In the genomic region with DNA sequence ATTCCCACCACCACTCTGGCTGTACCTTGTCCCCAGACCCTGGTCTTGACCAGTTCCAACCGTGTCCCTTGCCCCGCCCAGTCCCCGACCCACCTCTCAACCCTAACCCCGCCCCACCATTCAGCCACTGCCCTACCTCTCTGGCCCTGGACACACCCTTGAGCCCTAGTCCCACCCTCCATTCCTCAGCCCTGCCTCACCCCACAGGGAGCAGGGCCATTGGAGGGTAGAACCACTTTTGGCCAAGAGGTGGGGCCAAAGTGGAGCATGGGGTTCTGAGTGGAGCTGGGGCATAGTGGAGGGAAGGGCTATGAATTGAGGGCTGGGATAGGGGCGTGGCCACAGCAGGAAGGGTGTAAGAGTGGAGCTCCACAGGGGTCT, we compare ENCODE assay signal across 8 mouse cellular contexts. TPM values are rescaled to one million over a fixed set of nuclear protein-coding genes. Genes with fewer than 3 reads are reported as not detected.
DNase-seq lines count a peak whose midpoint lies in the region; ATAC-seq and TF ChIP-seq lines count a peak whose summit lies in the region.

No protein-coding gene starts in this region.

- no peak overlapping the region for H3K9ac ChIP-seq in embryonic facial prominence, embryonic 11.5 days (replicated peaks; ENCODE audit: low read length)
- no peak overlapping the region for H3K9ac ChIP-seq in liver, embryonic 16.5 days (ENCODE audit: low read depth, low read length)
- H3K9ac ChIP-seq in heart, adult 2 months (ENCODE audit: low read depth, low read length), result no peak overlapping the region

- no peak for TF ChIP-seq CTCF in G1E (IDR thresholded peaks at IDR 0.05; ENCODE audit: low read depth, low read length)
- TF ChIP-seq CTCF in heart, adult 2 months (IDR thresholded peaks at IDR 0.05), result no peak

- peak; percentile 1 to 2 for DNase-seq in left cerebral cortex, adult 18-20 months (ENCODE audit: low spot score in 2 of 2)
- DNase-seq in left cerebral cortex, adult 11 months (ENCODE audit: low spot score), result no peak
- DNase-seq in G1E (ENCODE audit: low spot score), result peak; percentile 48
- no peak for DNase-seq in embryonic facial prominence, embryonic 11.5 days (ENCODE audit: low spot score)
- no peak for DNase-seq in MN1 (ENCODE audit: low spot score)
- no peak for DNase-seq in heart, adult 2 months
- DNase-seq in thymus, postnatal 0 days (ENCODE audit: low spot score), result no peak

- ATAC-seq in G1E (ENCODE audit: extremely low read depth, insufficient number of reproducible peaks, low FRiP score, poor library complexity, severe bottlenecking), result peak; percentile 40; the same call in 1 of the 2 replicates
- ATAC-seq in embryonic facial prominence, embryonic 11.5 days (replicated peaks; ENCODE audit: insufficient number of reproducible peaks, low FRiP score, low TSS enrichment, low read depth), result peak; percentile 20; the same call in 1 of the 2 replicates
- ATAC-seq in liver, embryonic 16.5 days (ENCODE audit: low read depth), result peak; percentile 20

- H3K79me2 ChIP-seq in heart, adult 2 months (replicated peaks; ENCODE audit: control insufficient read depth, insufficient read depth, low read length), result no peaks in the 10 kb centered on the region

- no peaks in the 10 kb centered on the region for H3K36me3 ChIP-seq in G1E (replicated peaks)
- H3K36me3 ChIP-seq in embryonic facial prominence, embryonic 11.5 days (replicated peaks; ENCODE audit: control insufficient read depth, insufficient read depth, low read depth, low read length), result no peaks in the 10 kb centered on the region; the same call in 1 of the 2 replicates
- H3K36me3 ChIP-seq in liver, embryonic 16.5 days (ENCODE audit: control insufficient read depth, insufficient read depth), result no peaks in the 10 kb centered on the region
- no peaks in the 10 kb centered on the region for H3K36me3 ChIP-seq in heart, adult 2 months (ENCODE audit: control insufficient read depth, insufficient read depth, low read length)

- intact Hi-C loops in heart, adult 2 months (cut with DNase I), result no loop called here

- H3K4me1 ChIP-seq in G1E (ENCODE audit: insufficient read depth, low read depth, low read length), result peaks cover 58% of the 10 kb centered on the region
- no peaks in the 10 kb centered on the region; the same call in 1 of the 2 replicates for H3K4me1 ChIP-seq in embryonic facial prominence, embryonic 11.5 days (ENCODE audit: control insufficient read depth, insufficient read depth, low read length)
- peaks cover 15% of the 10 kb centered on the region for H3K4me1 ChIP-seq in liver, embryonic 16.5 days (ENCODE audit: control insufficient read depth, low read depth, low read length)
- no peaks in the 10 kb centered on the region for H3K4me1 ChIP-seq in heart, adult 2 months (ENCODE audit: control insufficient read depth, insufficient read depth, low read length)

- no peak for TF ChIP-seq EP300 in heart, adult 2 months (IDR thresholded peaks at IDR 0.05; ENCODE audit: insufficient read depth, low read depth, low read length)

- H3K4me3 ChIP-seq in G1E (ENCODE audit: low read depth, low read length), result 0 out of 2 replicates have a peak overlapping the region, but pooled peaks have one; percentile 61
- H3K4me3 ChIP-seq in embryonic facial prominence, embryonic 11.5 days (ENCODE audit: low read depth, low read length), result no peak overlapping the region
- H3K4me3 ChIP-seq in liver, embryonic 16.5 days (ENCODE audit: low read depth, low read length), result no peak overlapping the region
- H3K4me3 ChIP-seq in heart, adult 2 months, result no peak overlapping the region

- no peaks in the 10 kb centered on the region for H3K9me3 ChIP-seq in G1E (replicated peaks)
- H3K9me3 ChIP-seq in embryonic facial prominence, embryonic 11.5 days (replicated peaks; ENCODE audit: control insufficient read depth, low read length), result no peaks in the 10 kb centered on the region
- no peaks in the 10 kb centered on the region for H3K9me3 ChIP-seq in liver, embryonic 16.5 days (replicated peaks; ENCODE audit: control insufficient read depth, low read length)

- H3K27me3 ChIP-seq in G1E (ENCODE audit: insufficient read depth, low read length), result peaks cover 91% of the 10 kb centered on the region
- H3K27me3 ChIP-seq in embryonic facial prominence, embryonic 11.5 days (ENCODE audit: control insufficient read depth, insufficient read depth, low read length), result peaks cover 52% of the 10 kb centered on the region
- peaks cover 62% of the 10 kb centered on the region for H3K27me3 ChIP-seq in liver, embryonic 16.5 days (ENCODE audit: control insufficient read depth, insufficient read depth, low read depth, low read length)
- H3K27me3 ChIP-seq in heart, adult 2 months (ENCODE audit: control insufficient read depth, insufficient read depth, low read length), result peaks cover 15% of the 10 kb centered on the region

- no peak overlapping the region; the same call in 1 of the 2 replicates for H3K4me2 ChIP-seq in embryonic facial prominence, embryonic 11.5 days (ENCODE audit: low read depth, low read length)
- H3K4me2 ChIP-seq in liver, embryonic 16.5 days (ENCODE audit: low read depth, low read length), result no peak overlapping the region

- 1% methylated on average over 5 of the region's 5 CpGs for WGBS in embryonic facial prominence, embryonic 11.5 days
- WGBS in liver, embryonic 16.5 days (ENCODE audit: insufficient replicate concordance), result 8% methylated on average over 5 of the region's 5 CpGs
- WGBS in heart, adult 2 months, result 10% methylated on average over 5 of the region's 5 CpGs

- H3K27ac ChIP-seq in embryonic facial prominence, embryonic 11.5 days (replicated peaks; ENCODE audit: low read depth, low read length), result no peak overlapping the region
- H3K27ac ChIP-seq in liver, embryonic 16.5 days (ENCODE audit: low read length), result no peak overlapping the region
- H3K27ac ChIP-seq in heart, adult 2 months, result no peak overlapping the region

- TF ChIP-seq POLR2A in heart, adult 2 months (IDR thresholded peaks at IDR 0.05; ENCODE audit: insufficient read depth, low read depth, low read length), result no peak

RNA-seq across cellular contexts. Expression of a gene that starts 9.8 kb away (rescaled TPM):
- 10 to 100 TPM; 84.7 to 91.7 TPM for total RNA-seq in left cerebral cortex, adult 18-20 months (2021)
- total RNA-seq in G1E (2014; fragmentation: Nextera tagmentation), result 6.9 and 9.5 TPM in 2 replicates
- 0.52 and 0.66 TPM in 2 replicates for total RNA-seq in G1E (2017)
- 16.1 and 19.3 TPM in 2 replicates for polyA plus RNA-seq in G1E (2012)
- polyA plus RNA-seq in embryonic facial prominence, embryonic 11.5 days (2014; fragmentation: Nextera tagmentation; extraction: Ambion mirVana), result 13.1 and 16.1 TPM in 2 replicates
- polyA plus RNA-seq in liver, embryonic 16.5 days (2015; fragmentation: Nextera tagmentation; extraction: Ambion mirVana), result 10.2 and 12.0 TPM in 2 replicates
- total RNA-seq in heart, adult 2 months (2021), result 100 to 1,000 TPM in 1 of 2 experiments, 10 to 100 TPM in 1; 94.2 to 104 TPM
- polyA plus RNA-seq in heart, adult 2 months (2012; rRNA removed), result 59.9 and 80.1 TPM in 2 replicates
- polyA plus RNA-seq in thymus, postnatal 0 days (2015; fragmentation: Nextera tagmentation; extraction: Ambion mirVana), result 21.5 and 21.9 TPM in 2 replicates

RNA-seq across cellular contexts. Expression of a gene that starts 17.3 kb away (rescaled TPM):
- 100 to 1,000 TPM; 242 to 259 TPM for total RNA-seq in left cerebral cortex, adult 18-20 months (2021)
- total RNA-seq in G1E (2014; fragmentation: Nextera tagmentation) (not detected in 2 replicates), G1E (2017) (0.05 and 0.06 TPM in 2 replicates)
- polyA plus RNA-seq in G1E (2012), result 0.05 and 0.09 TPM in 2 replicates
- 2.5 and 2.7 TPM in 2 replicates for polyA plus RNA-seq in embryonic facial prominence, embryonic 11.5 days (2014; fragmentation: Nextera tagmentation; extraction: Ambion mirVana)
- polyA plus RNA-seq in liver, embryonic 16.5 days (2015; fragmentation: Nextera tagmentation; extraction: Ambion mirVana), result 0.05 TPM in 1 of 2 replicates, not detected in the other
- total RNA-seq in heart, adult 2 months (2021), result under 1 TPM in 1 of 2 experiments, not detected in 1; 0.16 TPM
- 0.39 and 0.73 TPM in 2 replicates for polyA plus RNA-seq in heart, adult 2 months (2012; rRNA removed)
- 0.04 and 0.25 TPM in 2 replicates for polyA plus RNA-seq in thymus, postnatal 0 days (2015; fragmentation: Nextera tagmentation; extraction: Ambion mirVana)

RNA-seq across cellular contexts. Expression of a gene that starts 30.9 kb away (rescaled TPM):
- 10 to 100 TPM; 68.1 to 85.1 TPM for total RNA-seq in left cerebral cortex, adult 18-20 months (2021)
- total RNA-seq in G1E (2014; fragmentation: Nextera tagmentation) (58.2 and 72.3 TPM in 2 replicates), G1E (2017) (35.5 and 50.1 TPM in 2 replicates)
- 154 and 179 TPM in 2 replicates for polyA plus RNA-seq in G1E (2012)
- polyA plus RNA-seq in embryonic facial prominence, embryonic 11.5 days (2014; fragmentation: Nextera tagmentation; extraction: Ambion mirVana), result 31.9 and 44.2 TPM in 2 replicates
- polyA plus RNA-seq in liver, embryonic 16.5 days (2015; fragmentation: Nextera tagmentation; extraction: Ambion mirVana), result 39.3 and 47.1 TPM in 2 replicates
- 10 to 100 TPM; 68.6 to 74.2 TPM for total RNA-seq in heart, adult 2 months (2021)
- 107 and 116 TPM in 2 replicates for polyA plus RNA-seq in heart, adult 2 months (2012; rRNA removed)
- 39.4 and 45.5 TPM in 2 replicates for polyA plus RNA-seq in thymus, postnatal 0 days (2015; fragmentation: Nextera tagmentation; extraction: Ambion mirVana)

RNA-seq across cellular contexts. Expression of a gene that starts 34.7 kb away (rescaled TPM):
- under 1 TPM; 0.58 to 0.82 TPM for total RNA-seq in left cerebral cortex, adult 18-20 months (2021)
- total RNA-seq in G1E (2014; fragmentation: Nextera tagmentation) (not detected in 2 replicates), G1E (2017) (1.6 and 1.9 TPM in 2 replicates)
- 0.75 and 1.00 TPM in 2 replicates for polyA plus RNA-seq in G1E (2012)
- 0.20 and 0.31 TPM in 2 replicates for polyA plus RNA-seq in embryonic facial prominence, embryonic 11.5 days (2014; fragmentation: Nextera tagmentation; extraction: Ambion mirVana)
- 4.8 and 5.3 TPM in 2 replicates for polyA plus RNA-seq in liver, embryonic 16.5 days (2015; fragmentation: Nextera tagmentation; extraction: Ambion mirVana)
- 1 to 10 TPM in 1 of 2 experiments, under 1 TPM in 1; 0.81 to 1.1 TPM for total RNA-seq in heart, adult 2 months (2021)
- polyA plus RNA-seq in heart, adult 2 months (2012; rRNA removed), result 2.0 and 3.1 TPM in 2 replicates
- 22.2 and 25.6 TPM in 2 replicates for polyA plus RNA-seq in thymus, postnatal 0 days (2015; fragmentation: Nextera tagmentation; extraction: Ambion mirVana)

RNA-seq across cellular contexts. Expression of a gene that starts 58.8 kb away (rescaled TPM):
- 1 to 10 TPM; 2.6 to 3.5 TPM for total RNA-seq in left cerebral cortex, adult 18-20 months (2021)
- 20.9 and 22.5 TPM in 2 replicates for total RNA-seq in G1E (2014; fragmentation: Nextera tagmentation)
- 20.1 and 21.5 TPM in 2 replicates for total RNA-seq in G1E (2017)
- 16.5 TPM in 2 replicates for polyA plus RNA-seq in G1E (2012)
- 0.77 and 0.92 TPM in 2 replicates for polyA plus RNA-seq in embryonic facial prominence, embryonic 11.5 days (2014; fragmentation: Nextera tagmentation; extraction: Ambion mirVana)
- 4.3 and 4.4 TPM in 2 replicates for polyA plus RNA-seq in liver, embryonic 16.5 days (2015; fragmentation: Nextera tagmentation; extraction: Ambion mirVana)
- 1 to 10 TPM; 1.1 to 1.5 TPM for total RNA-seq in heart, adult 2 months (2021)
- 1.1 and 1.2 TPM in 2 replicates for polyA plus RNA-seq in heart, adult 2 months (2012; rRNA removed)
- 3.5 TPM in 2 replicates for polyA plus RNA-seq in thymus, postnatal 0 days (2015; fragmentation: Nextera tagmentation; extraction: Ambion mirVana)

Comparison
In these comparisons a context has a peak if more than half of its experiments do, and no peak if none do; other contexts are left out.
1. DNase-seq: peak in left cerebral cortex, adult 18-20 months (2 of 2) and G1E (single experiment); none in left cerebral cortex, adult 11 months (single experiment), embryonic facial prominence, embryonic 11.5 days (single experiment), MN1 (single experiment), heart, adult 2 months (0 of 2) and thymus, postnatal 0 days (single experiment).
2. Peak in every context shown above with its lines, with median percentiles within 50 percentile points of each other: ATAC-seq.